Mouse (Mus musculus) central nervous system, embryonic 18 days (tissue): Measurements from ENCODE around the gene Kctd6. TPM values are rescaled to one million over a fixed set of nuclear protein-coding genes. Genes with fewer than 3 reads are reported as not detected.

Experiments used
- polyA plus RNA-seq: library from polyadenylated mRNA; depleted of rRNA; stranded (reverse); fragments of >200 nt; gene quantifications from 2 replicates; pipeline ENCODE4 v1.2.3, GENCODE M21; 2012; rRNA removed

Kctd6 gene
- 20.1 and 23.0 TPM in 2 replicates for polyA plus RNA-seq

GRCm38 (mm10) chr14:8213803-8214224 is at the start of gene Kctd6:
Gene Kctd6 (plus strand): TSS chr14:8214140.

GRCm38 (mm10) chr14:8172507-8173410 is 41.2 kb upstream of the Kctd6 start, which contains the start of gene Pdhb:
Gene Pdhb (minus strand): TSS chr14:8173025.

DNA sequence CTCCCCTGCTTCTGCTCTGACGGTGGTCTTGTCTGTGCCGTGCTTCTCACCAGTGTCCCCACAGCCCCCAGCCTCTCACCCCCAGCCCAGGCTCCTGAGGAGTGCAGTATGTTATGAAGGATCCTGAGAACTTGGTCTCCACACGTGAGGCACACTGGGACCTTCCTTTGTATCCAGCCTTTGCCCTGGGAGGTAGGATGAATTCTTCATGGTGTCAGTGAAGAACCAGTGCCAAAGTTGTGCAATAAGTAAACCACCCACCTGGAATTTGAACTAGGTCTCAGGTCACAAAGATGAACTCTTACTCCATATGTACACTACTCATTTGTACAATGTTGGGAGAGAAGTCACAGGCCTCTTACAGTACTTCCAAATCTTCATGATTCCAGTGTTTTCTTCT is 45.2 kb downstream of the Kctd6 start, which contains the start of gene Acox2:
TSS of gene Acox2 (minus strand) at position 188 of the 400 bp plus-strand sequence.

Other genes with a start within 250 kb of the Kctd6 start
- gene Dnase1l3, start 219.6 kb upstream of the Kctd6 start, polyA plus RNA-seq, result 0.01 TPM in 1 of 2 replicates, not detected in the other
- 19.2 and 19.8 TPM in 2 replicates for gene Abhd6, start 211.2 kb upstream of the Kctd6 start, polyA plus RNA-seq
- gene Rpp14, start 133.8 kb upstream of the Kctd6 start, polyA plus RNA-seq, result 26.2 and 28.2 TPM in 2 replicates
- 66.0 and 66.3 TPM in 2 replicates for gene Pxk, start 115.9 kb upstream of the Kctd6 start, polyA plus RNA-seq
- 201 and 216 TPM in 2 replicates for gene Pdhb, start 41.1 kb upstream of the Kctd6 start, polyA plus RNA-seq
- 0.11 and 0.13 TPM in 2 replicates for gene Acox2, start 45.2 kb downstream of the Kctd6 start, polyA plus RNA-seq
- gene Fam107a, start 103.9 kb downstream of the Kctd6 start, polyA plus RNA-seq, result 4.3 TPM in 2 replicates
- 0.04 and 0.14 TPM in 2 replicates for gene Oit1, start 164.6 kb downstream of the Kctd6 start, polyA plus RNA-seq